Mouse (Mus musculus) layer of hippocampus, adult 6 months (tissue): ENCODE results near the gene Rab39b. TPM values are rescaled to one million over a fixed set of nuclear protein-coding genes. Genes with fewer than 3 reads are reported as not detected.

Source experiments
- long read RNA-seq, 2 experiments: library from polyadenylated mRNA; unstranded; transcript quantifications; one replicate each; pipeline ENCODE4 v2.0.0; 2019 to 2020
- polyA plus RNA-seq: library from polyadenylated mRNA; unstranded; fragments of <200 nt; fragmentation: Nextera tagmentation; gene quantifications from 2 replicates; pipeline ENCODE4 v1.2.3, GENCODE M21; 2021

Gene Rab39b
- polyA plus RNA-seq = 24.5 and 26.1 TPM in 2 replicates
- long read RNA-seq, experiment 1, transcript Rab39b-201 (2 exons, 3,401 nt) = major isoform, 60 of 71 reads
- long read RNA-seq, experiment 1, partial matches to known transcripts = 0 of 71 reads
- long read RNA-seq, experiment 1, other reads (novel, unspliced or antisense) = 11 of 71 reads
- long read RNA-seq, experiment 2, transcript Rab39b-201 (2 exons, 3,401 nt) = major isoform, 179 of 187 reads
- long read RNA-seq, experiment 2, partial matches to known transcripts = 0 of 187 reads
- long read RNA-seq, experiment 2, other reads (novel, unspliced or antisense) = 8 of 187 reads

GRCm38 (mm10) chrX:75577582-75578324 lies at the start of gene Rab39b:
Rab39b (minus strand) TSS chrX:75578231.

Other genes with a start within 250 kb of the Rab39b start
- 24.8 and 26.1 TPM in 2 replicates for gene Fundc2, start 195.8 kb downstream of the Rab39b start, polyA plus RNA-seq
- 0.65 and 1.4 TPM in 2 replicates for gene F8, start 195.6 kb downstream of the Rab39b start, polyA plus RNA-seq
- gene Cmc4, start 161.6 kb downstream of the Rab39b start, polyA plus RNA-seq = 18.8 and 19.7 TPM in 2 replicates
- 1.2 and 1.4 TPM in 2 replicates for gene Mtcp1, start 161.6 kb downstream of the Rab39b start, polyA plus RNA-seq
- 68.2 and 70.0 TPM in 2 replicates for gene Brcc3, start 161.6 kb downstream of the Rab39b start, polyA plus RNA-seq
- 108 and 114 TPM in 2 replicates for gene Vbp1, start 63.9 kb downstream of the Rab39b start, polyA plus RNA-seq